Mouse (Mus musculus) urinary bladder, postnatal 25 days (tissue): ENCODE measurements at regions not wholly inside any gene's neighbourhood (a gene's known extent, or its start where the extent isn't known, plus 50 kb on each side); places are given as distances from the start of the nearest gene placed in this dataset.

Source experiments
- DNase-seq: peaks from one replicate; pipeline ENCODE4 v3.0.0; 2022; ENCODE audit warnings: low spot score

GRCm38 (mm10) chr19:54248256-54248936, 204.4 kb downstream of the Adra2a start:
- DNase-seq = no peak

GRCm38 (mm10) chr19:54252145-54252664, 208.3 kb downstream of the Adra2a start:
- no peak for DNase-seq

DNA sequence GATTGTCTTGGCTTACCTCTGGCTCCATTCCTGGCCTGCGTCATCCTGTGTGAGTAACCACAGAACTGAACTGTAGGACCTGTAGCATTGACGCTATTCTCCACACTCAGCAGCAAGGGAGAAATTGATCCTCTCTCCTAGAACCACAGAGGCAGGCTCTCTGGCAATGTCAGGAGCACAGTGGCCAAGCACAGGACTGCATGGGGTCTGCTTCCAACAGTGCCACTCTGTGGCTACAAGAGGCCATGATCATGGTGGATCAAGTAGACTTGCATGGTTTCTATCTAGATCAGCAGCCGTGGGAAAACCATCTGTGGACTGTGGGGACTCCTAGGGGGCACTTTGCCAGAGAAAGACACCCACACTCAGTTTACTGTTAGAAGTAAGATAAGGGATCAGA, 213.9 kb downstream of the Adra2a start:
- DNase-seq = no peak

GRCm38 (mm10) chr19:54259175-54259574, 215.2 kb downstream of the Adra2a start:
- DNase-seq = no peak

DNA sequence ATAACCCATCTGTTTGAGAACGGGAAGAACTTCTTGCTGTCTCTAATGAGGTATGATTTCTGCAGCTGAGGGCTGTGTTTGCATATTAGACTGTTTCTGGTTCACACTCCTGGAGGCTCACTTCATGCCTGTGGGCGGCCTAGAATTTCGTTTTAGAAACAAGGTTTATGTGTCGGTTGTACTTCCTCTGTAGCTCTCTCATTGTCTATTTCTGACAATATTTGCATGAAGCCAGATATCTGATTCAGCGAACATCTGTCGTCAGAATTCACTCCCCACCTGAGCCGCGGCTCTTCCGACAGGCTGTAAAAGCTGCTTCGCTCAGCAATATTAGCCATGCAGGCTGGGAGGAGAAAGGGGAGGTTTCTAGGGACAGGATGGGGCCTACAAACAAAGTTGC, 233.4 kb downstream of the Adra2a start:
- DNase-seq = no peak

DNA sequence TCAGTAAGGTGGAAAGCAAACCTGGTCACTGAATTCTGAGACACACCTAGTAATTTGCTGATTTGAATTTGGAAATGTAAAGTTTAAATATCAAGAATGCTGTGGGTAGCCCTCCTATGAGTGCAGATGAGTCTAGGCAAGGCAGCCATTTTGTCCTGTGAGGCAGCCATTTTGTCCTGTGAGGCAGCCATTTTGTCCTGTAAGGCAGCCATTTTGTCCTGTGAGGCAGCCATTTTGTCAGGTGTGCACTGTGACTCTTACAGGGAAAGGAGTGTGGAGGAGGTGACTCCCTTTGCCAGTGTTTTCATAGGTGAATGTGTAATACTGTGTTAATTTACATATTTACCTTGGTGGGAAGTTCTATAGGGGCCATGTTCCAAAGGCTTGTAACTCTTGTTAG, 241.5 kb downstream of the Adra2a start:
- no peak for DNase-seq

DNA sequence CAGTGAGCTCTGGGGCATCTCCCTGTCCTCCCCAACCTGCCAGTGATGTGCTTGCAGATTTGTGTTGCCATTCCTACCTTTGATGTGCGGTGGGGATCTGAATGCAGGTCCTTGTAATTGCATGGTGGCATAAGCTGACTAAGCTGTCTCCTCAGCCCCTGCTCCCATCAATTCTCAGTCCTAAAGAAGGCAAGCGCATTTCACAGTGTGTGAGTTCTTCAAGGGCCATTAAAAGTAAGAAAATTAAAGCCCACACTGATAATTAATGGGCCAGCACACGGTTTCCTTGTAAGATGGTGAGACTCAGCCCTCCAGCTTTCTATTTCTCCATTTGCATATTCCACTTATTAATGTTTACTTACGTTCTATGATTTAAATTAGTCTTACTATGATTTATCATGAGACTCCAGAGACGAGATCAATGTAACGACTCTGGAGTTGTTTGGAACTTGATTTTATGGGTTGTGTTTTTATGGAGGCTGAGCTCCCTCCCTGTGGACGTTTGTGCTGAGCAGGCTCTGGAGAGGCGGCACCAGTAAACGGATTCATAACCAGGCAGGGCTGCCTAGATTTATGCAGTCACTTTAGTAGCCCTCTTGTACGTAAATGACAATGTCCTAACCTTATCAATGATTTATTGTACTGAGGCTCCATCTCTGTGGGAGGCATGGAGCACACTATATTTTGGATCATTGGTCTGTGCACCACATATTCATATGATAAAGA, 253.9 kb downstream of the Adra2a start:
- DNase-seq = no peak

DNA sequence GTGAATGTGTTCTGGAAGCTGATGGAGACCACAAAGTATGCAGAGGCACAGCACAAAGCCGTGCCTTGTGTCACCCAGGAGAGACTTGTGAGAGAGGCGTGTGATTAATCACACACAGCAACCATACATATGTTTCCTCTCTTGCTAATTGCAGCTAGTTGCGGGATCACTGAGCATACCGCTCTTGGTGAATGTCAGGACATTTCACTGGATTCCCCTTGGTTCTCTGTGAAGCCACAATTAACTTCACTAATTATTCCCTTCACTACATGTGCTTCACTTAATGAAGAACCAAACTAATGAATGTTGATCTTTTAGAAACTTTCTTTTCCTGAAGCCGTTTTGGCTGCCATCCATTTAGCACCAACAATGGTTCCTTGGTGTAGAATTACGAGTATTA, 267.3 kb downstream of the Adra2a start:
- DNase-seq = no peak

DNA sequence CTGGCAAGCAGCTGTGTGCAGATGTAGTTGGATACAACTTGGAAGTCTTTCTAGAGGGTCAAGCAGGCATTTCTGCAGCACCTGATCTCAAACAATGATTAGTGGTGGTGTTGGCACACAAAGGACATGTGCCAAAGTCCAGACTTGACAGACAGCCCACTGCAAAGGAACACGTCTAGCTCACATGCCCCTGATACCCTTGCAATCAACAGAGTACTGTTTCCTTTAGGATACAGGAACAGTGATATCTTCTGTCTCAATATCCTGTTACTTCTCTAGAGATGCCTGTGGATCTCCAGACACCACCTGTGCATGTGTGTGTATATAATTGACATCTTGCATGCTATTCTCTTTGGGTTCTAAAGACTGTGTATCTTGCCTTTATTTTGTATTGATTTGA, 267.8 kb downstream of the Adra2a start:
- no peak for DNase-seq

DNA sequence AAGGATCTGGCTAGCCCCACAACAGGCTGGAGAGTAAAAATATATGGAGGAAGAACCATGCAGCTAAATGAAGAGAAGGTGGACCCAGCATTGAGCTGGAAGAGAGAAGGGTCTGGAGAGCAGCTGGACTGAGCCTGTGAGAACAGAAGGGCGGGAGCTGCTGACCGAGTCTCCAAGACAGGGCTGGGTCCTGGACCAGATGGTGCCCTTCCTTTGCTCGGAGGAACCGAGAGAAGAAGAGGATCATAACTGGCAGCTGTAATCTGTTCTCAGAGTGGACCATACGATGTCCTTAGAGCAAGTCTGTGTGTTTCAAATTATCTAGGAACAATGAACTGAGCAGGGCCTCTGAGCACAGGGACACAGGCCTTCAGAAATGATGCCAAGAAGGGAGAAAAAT, 279.3 kb downstream of the Adra2a start:
- no peak for DNase-seq

DNA sequence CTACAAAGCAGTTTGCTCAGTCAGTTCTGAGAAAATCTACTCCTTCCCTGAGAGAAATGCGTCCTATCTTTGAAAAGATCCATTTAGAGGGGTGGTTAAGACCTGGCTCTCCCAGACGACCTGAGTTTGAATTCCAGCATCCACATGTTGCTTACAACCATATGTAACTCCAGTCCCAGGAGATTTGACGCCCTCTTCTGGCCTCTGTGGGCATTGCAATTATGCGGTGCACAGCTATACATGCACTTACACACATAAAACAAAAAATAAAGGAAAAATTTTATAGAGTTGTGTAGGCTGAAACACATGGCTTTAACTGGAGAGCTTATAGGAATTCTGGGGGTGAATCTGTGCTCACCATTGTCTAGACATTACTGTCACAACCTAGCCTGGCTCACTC, 281.0 kb downstream of the Adra2a start:
- no peak for DNase-seq

GRCm38 (mm10) chr19:54332140-54332539, 288.2 kb downstream of the Adra2a start:
- no peak for DNase-seq

GRCm38 (mm10) chr19:54340778-54341291, 296.9 kb downstream of the Adra2a start:
- DNase-seq = no peak

DNA sequence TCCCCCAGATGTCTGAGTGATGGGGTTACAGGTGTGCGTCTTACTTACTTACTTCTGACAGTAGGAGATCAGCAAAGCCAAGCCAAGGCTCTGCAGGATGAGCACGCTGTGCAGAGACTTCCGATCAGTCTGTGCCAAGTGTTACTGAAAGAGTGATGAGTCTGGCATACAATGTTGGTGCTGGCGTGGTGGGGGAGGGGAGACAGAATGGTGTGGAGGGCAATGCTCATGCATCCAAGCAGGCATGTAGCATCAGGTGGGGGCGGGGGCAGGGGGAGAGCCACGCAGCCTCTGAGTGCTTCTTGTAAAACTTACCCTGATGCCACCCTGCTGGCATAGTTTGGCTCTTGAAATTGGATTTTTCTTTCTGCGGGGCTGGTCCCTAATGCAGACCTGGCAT, 315.8 kb downstream of the Adra2a start:
- no peak for DNase-seq

GRCm38 (mm10) chr19:54360660-54361059, 316.7 kb downstream of the Adra2a start:
- no peak for DNase-seq

DNA sequence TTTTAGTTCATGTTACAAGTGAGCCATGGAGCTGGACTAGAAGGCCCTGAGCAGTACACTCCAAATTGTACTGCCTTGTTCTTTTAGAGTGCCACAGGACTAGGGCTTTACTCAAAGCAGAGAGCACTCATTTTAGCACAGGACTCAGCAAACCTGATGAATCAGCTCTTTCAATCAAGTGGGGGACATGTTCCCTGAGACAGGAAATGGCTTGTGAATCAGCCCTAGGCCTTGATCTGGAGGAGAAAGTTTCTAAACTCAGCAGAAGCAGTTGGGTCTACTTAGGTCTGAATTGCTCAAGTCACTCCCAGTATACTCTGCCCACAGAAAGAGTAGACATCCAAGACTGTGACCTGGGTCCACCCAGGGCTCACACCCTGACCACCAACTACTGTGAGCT, 341.1 kb downstream of the Adra2a start:
- DNase-seq = no peak

DNA sequence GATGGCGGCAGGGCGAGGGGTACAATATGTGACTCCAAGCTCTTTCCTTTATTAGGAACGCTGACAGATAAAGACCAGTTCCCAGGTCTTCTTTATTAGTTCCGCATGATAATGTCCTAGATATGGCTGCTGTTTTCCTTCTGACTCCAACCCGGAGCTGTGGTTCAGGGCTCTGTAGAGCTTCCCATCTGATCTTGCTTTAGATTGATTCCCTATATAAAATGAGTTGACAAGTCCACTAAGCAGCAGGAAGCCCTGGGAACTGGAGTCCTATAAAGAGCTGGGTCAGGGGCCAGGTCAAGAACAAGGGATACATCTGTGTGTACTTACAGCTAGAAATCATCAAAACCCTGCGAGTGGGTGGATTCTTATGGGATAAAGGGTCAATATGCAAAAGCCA, 347.5 kb downstream of the Adra2a start:
- DNase-seq = no peak

GRCm38 (mm10) chr19:54399651-54400050, 355.7 kb downstream of the Adra2a start:
- DNase-seq = no peak

DNA sequence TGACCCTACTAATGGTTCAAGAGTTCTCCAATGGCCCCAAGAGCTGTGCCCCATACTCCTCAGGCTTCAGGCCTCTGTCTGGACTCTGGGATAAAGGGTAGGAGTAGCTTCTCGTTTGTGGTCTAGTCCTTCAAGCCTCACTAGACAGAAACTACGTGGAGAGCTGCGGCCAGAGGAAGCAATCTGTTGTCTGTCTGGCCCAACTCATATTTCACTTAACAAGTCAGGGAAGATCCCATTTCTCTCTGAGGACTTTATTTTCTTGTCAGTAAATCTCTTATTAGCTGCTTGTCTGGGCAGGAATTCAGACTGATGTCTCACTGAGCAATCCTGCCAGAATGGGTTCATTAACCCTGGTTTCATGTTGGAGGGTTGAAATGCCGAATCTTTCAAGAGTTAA, 364.0 kb downstream of the Adra2a start:
- DNase-seq = no peak

DNA sequence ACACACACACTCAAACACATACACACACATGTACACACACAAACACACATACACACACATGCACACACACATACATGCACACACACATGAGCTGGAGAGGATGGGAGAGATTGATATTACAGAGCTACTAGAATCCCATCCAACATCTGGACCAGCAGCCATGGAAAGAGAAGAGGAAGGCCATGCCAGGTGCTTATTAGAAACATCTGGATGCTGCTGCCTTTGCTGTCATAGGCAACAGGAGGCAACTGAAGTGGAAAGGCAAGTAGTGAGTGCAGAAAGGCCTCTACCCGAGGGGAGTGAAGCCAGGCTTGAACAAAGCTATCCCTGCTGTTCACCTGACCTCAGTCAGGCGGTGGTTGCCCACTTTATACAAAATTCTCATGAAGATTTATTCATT, 385.1 kb downstream of the Adra2a start:
- DNase-seq = no peak

GRCm38 (mm10) chr19:54440713-54441112, 396.8 kb downstream of the Adra2a start:
- DNase-seq = no peak

GRCm38 (mm10) chr19:54460426-54461170, 416.6 kb downstream of the Adra2a start:
- DNase-seq = no peak

DNA sequence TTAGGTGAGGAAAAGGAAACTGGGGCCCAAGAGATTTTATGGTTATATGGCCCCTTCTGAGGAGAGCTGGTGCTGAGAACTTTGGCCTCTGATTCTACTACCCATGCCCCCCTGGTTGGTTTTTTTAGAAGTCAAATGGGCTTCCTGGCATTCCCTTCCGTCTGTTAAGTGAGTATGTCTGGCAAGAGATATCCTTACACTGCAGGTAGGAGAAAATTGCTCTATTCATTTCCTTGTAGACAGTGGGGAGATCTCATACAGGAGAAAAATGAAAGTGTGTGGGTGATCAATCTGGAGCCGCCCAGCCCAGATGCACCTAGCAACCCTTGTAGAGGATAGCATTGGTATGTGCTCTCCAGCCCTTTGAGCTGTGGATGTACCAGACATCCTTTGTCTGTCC, 418.5 kb downstream of the Adra2a start:
- no peak for DNase-seq
